Mouse (Mus musculus) embryo, embryonic 10 days (tissue): ENCODE data around the gene Ppm1m.
A peak's percentile ranks its signal among the peaks of the same experiment; 100 is the strongest.
"Not testable (repeated sequence)": the region's sequence is repeated elsewhere in the genome, so short reads cannot be mapped to it uniquely, and the experiment has no call there.

Experiments
- DNase-seq: peaks from one replicate; pipeline ENCODE4 v3.0.0-alpha.2; 2015; ENCODE audit warnings: low spot score

The Ppm1m gene

GRCm38 (mm10) chr9:106192998-106193397 is 6.5 kb downstream of the Ppm1m start:
- DNase-seq: no peak

DNA sequence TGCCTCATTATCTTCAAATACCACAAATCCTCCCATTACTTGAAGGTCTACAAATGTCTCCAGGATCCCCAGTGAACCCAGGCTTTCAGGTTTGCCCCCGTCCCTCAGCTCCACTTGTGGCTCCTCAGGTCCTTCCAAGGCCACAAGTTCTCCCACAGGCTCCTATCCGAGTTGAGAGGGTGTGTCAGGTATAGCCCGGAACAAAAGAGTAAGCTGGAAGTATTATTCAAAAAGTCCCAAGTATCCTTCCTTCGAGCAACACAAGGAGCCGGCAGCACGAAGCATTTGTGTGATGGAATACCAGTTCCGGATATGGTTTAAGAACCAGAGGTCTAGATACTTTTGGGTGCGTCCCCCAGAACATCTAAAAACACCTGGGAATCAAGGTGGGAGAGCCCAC is 7.5 kb downstream of the Ppm1m start:
- DNase-seq: no peak

DNA sequence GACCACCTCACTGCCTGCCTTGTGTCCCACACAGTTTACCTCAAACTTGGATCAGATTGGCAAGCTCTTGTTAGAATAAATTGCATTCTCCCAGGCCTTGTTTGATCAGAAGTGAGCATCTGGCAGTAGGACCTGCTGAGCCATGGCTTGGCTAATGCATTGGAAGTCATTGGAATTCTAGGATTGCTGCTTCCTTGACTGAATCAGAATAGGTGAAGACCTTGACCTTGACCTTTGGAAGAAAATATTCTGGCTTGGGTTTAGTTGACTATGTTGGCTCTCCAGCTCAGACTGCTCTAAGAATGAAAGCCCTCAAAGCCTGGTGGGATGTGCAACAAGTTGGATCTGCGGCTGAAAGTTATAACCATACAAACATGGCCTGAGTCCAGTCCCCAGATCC is 8.2 kb downstream of the Ppm1m start:
- no peak for DNase-seq

GRCm38 (mm10) chr9:106183996-106184395 is 15.6 kb downstream of the Ppm1m start:
- no peak for DNase-seq

DNA sequence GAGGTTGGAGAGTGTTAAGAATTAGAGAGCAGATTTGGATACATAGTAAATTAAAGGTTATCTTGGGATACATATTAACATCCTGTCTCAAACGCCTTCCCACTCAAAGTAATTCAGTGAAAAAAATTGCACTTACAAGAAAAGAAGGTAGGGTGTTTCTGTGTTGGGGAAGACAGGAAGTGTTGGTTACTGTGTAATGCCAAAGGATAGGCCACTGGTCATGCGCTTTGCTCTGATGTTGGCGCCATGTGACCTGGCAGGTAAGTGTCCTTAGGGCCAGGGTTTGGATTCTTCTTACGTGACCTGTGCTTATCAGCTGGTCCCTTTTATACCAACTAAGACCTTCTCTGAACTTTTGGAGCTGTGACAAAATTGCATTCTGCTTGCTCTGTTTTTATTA is 17.4 kb downstream of the Ppm1m start:
- no peak for DNase-seq

DNA sequence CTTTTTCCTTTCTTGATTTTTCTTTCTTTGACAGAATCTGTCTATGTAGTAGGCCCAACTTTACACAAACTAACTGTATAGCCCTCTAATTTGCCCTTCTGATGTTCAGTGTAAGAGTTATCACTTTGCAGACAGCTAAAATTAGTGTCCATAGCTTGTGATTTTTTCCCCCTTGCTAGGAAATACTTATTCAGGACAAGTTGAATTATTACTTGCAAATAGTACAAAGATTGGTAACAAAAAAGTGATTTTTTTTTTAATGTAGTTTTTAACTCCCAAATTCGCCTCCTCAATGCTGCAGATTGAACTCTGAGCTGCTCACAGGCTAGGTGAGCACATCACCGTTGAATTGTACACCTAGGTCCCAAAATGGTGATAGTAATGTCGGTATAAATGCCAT is 19.6 kb downstream of the Ppm1m start:
- no peak for DNase-seq

GRCm38 (mm10) chr9:106179454-106179853 is 20.1 kb downstream of the Ppm1m start:
- no peak for DNase-seq

DNA sequence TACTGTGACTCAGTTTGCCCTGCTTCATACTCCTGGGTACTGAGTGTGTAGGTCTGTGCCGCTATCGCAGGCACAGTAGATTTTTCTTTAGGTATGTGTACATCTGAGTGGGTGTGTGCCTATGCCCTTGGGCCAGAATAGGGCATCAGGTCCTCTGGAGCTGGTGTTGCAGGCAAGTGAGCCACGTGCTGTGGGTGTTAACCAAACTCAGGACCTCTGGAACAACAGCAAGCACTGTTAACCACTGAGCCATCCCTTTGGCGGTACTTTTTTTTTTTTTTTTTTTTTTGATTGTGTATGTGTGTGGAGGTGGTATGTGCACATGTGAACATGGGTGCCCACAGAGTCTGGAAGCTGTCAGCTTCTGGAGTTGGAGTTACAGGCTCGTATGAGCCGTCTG is 21.7 kb downstream of the Ppm1m start:
- no peak for DNase-seq

DNA sequence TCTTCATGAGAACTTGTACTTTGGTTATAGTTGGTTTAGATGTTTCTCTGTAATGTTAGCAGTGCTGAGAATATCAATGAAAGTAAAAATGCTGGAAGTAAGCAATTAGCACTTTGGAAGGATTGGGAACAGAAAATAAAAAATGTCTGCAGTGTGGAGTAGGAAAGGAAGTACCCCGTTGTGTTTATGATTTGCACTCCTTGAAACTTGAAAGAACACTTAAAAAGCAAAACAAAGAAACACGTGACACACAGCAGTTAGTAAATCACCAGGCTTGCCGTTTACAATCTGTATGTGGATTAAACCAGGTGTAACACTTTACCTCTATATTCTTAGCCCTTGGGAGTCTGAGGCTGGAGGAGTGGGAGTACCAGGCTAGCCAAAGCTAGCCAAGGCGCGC is 22.8 kb downstream of the Ppm1m start:
- no peak for DNase-seq

DNA sequence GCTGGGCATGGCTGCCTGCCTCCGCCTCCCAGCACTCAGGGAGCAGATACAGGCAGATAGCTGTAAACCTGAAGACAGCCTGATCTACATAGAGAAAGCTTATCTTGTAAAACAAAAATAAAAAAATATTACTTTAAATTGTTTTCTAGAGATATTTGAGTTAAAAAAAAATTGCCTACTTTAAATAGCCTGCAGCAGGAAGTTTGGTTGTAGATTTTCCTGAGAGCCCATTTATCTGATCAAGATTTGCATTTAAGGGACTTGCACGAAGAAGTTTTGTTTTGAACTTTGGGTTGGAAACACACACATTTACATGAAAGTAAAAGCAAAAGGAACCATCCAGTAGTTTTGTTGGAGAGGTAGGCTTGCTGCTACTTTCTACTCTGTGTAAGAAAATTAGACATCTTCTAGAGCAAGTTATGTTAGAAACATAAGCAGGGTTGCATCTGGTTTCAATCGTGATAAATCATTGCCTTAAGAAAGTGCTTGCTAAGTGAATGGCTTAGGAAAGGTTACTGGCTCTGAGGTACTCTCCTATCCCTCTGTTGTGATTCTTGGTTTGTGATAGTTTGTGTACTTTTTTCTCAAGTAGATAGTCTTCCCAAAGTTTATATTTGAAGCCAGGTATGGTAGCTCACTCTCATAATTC is 23.9 kb downstream of the Ppm1m start:
- no peak for DNase-seq

DNA sequence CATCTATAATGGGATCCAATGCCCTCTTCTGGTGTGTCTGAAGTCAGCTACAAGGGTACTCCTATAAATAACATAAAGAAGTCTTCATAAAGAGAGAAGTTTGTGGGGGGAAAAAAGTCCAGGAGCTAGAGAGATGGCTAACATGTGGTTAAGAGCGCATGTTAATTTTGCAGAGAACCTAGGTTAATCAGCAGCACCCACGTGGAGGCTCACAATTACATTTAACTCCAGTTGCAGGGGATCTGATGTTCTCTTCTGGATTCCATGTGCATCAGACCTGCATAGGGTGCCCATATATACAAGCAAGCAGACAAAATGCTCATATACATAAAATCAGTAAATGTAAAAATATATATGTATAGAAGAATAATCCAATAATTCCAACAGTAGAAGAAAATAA is 26.2 kb downstream of the Ppm1m start:
- DNase-seq: no peak

GRCm38 (mm10) chr9:106172527-106172926 is 27.0 kb downstream of the Ppm1m start:
- no peak for DNase-seq

DNA sequence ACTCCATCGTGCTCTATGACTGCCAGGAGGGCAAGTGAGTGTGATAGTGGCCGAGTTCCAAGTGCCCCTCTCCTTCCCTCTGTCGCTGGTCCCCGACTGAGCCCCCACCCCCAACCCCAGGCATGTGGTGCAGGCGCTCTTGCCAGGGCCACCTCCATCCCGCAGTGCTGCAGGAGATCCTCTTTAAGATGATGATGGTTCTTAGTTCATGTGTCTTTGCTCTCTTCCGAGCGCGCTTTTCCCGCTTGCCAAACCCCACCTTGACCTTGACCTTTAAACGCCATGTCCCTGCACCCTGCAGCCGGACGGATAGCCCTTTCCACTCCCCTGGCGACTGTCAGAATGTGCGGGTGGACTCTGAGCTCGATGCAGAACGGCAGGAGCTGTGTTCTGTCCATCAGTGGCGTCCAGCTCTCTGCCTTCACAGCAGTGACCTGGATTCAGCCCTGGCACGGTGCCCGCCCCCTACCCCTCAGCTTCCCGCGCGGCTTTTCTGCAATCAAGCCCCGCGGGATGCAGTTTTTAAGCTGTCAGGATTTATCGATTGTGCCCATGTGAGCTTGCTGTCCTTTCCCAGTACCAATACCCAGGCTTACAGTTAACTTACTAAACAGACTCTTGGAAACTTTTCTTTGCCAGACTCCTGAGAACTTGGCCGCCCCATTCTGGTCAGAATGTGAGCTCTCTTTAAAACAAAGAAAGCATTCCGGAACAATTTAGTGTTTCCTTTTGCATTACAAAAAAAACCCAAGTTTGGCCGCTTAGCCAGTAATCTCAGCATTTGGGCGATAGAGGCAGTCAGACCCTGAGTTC is 28.0 kb downstream of the Ppm1m start:
- peak; percentile 70 for DNase-seq

DNA sequence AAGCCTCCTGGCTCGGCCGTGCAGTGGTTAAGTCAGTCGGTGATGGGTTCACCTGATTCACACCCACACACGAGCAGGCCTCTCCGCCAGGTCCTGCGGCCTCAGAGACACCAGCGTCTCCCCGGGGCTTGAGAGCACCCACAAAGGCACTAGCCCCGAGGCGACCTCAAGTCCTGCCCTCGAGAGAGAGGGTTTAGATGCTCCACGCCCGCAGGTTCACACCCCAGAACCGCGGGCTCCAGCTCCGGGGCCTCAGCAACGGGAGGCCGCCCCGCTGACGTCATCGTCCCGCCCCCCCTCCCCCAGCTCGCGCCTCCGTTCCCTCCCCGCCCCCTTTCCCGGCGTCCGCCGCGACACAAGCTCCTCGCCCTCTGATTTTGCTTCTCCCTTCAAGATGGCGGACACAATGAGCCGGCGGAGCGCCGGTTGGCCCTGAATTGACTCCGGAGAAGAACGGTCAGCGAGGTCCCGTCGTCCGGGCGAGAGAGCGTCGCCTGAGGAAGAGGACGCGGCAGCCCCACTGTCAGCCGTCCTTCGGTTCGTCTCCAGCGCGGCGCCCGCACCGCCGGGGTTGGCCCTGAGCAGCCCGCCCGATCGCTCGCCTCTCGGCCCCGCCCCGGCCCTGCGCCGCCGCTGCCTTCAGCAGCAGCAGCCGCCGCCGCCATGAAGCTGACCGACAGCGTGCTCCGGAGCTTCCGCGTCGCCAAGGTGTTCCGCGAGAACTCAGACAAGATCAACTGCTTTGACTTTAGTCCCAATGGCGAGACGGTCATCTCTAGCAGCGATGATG is 28.8 kb downstream of the Ppm1m start, which contains the start of gene Wdr82:
Gene Wdr82 (plus strand): TSS at position 373 of the 790 bp plus-strand sequence.
- peak; percentile 91 for DNase-seq

DNA sequence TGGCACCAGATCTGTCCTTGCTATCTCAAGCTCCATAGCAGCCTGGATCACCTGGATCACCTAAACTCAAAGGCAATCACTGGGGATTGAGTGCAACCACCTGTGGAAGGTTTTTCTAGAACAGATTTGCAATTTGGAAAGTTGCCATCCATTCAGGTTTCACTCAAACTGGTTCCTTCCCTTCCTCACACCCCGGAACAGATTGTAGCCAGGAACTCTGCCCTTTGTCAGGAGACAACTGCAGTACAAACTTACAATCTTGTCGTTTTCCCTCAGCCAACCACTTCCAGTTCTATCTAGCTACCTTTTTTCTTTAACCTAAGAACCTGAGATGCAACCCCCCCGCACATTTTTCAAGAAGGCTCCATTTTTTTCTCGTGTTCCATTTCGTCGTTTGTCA is 29.6 kb downstream of the Ppm1m start:
- no peak for DNase-seq

- DNase-seq: not testable (repeated sequence)
These were observed 30.5 kb downstream of the Ppm1m start for GRCm38 (mm10) chr9:106169006-106169405.

GRCm38 (mm10) chr9:106167703-106168102 is 31.8 kb downstream of the Ppm1m start:
- no peak for DNase-seq

- DNase-seq: no peak
These were observed 32.3 kb downstream of the Ppm1m start for GRCm38 (mm10) chr9:106167241-106167640.

GRCm38 (mm10) chr9:106166709-106167108 is 32.8 kb downstream of the Ppm1m start:
- no peak for DNase-seq

GRCm38 (mm10) chr9:106160426-106160825 is 39.1 kb downstream of the Ppm1m start:
- DNase-seq: no peak

DNA sequence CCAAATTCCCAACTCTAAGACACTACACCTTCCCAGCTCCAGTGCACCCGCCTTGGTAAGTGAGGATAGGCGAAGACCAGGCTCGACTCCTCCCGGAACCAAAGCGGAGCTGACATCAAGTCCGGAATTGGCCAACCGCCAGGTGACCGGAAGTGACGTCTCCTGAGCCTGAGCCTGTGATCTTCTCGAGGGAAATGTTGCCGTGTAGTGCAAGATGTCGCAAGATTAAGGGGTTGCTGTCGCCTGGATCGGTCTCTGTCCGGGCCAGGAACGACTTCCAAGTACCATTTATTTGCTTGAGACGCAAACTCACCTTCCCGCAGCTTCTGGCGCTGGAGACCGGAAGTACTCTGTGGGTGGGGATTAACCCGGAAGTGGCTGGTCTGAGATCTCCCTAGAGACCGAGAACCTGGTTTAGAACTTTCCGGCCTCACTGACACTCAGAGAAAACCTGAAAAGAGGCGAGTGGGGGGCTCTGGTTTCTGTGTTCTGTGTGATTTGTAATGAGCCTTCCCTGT is 39.7 kb downstream of the Ppm1m start:
- peak; percentile 97 for DNase-seq

DNA sequence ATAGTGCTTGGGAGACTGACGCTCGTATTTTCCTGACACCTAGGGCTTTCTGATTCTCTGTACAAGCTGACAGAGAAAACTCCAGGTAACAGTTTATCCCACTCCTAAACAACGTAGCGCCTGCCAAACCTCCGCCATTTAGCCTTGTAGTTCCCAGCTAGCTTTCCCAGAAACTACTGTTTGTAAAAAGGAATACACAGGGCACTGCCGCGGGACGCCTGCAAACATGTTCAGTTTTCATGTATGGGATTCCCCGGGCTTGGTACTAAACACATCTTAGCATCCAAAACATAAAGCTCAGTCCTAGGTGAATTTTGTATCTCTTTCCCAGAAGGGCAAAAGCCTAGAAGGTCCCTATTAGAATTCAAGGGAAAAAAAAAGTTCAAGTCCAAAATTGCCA is 40.3 kb downstream of the Ppm1m start:
- DNase-seq: no peak
